Mouse (Mus musculus) ES-CJ7 (cell line): ENCODE results near the gene Pkd1.
A peak's percentile ranks its signal among the peaks of the same experiment; 100 is the strongest.

Experiments used
- DNase-seq: peaks from one replicate; pipeline ENCODE4 v3.0.0; 2011; ENCODE audit warnings: low read depth, low spot score

Gene Pkd1

GRCm38 (mm10) chr17:24608370-24608769 lies 58.7 kb downstream of the Pkd1 start:
- no peak for DNase-seq

- no peak for DNase-seq
Measured at GRCm38 (mm10) chr17:24608874-24609273, 59.2 kb downstream of the Pkd1 start.

GRCm38 (mm10) chr17:24610711-24611110 lies 61.1 kb downstream of the Pkd1 start:
- no peak for DNase-seq

GRCm38 (mm10) chr17:24617561-24618194 lies 68.0 kb downstream of the Pkd1 start:
- peak; percentile 35 for DNase-seq

GRCm38 (mm10) chr17:24625472-24625871 lies 75.8 kb downstream of the Pkd1 start:
- no peak for DNase-seq

- DNase-seq: peak; percentile 68
Measured at GRCm38 (mm10) chr17:24628646-24629045, 79.0 kb downstream of the Pkd1 start.

GRCm38 (mm10) chr17:24630072-24630471 lies 80.4 kb downstream of the Pkd1 start:
- no peak for DNase-seq

- peak; percentile 92 for DNase-seq
Measured at GRCm38 (mm10) chr17:24632167-24632812, 82.7 kb downstream of the Pkd1 start, which contains the start of the genes Tsc2 and Nthl1. Gene Tsc2 (minus strand): TSS chr17:24632630. Gene Nthl1 (plus strand): TSS chr17:24632680.

- DNase-seq: no peak
Measured at GRCm38 (mm10) chr17:24632813-24633449, 83.3 kb downstream of the Pkd1 start.

GRCm38 (mm10) chr17:24633831-24634230 lies 84.2 kb downstream of the Pkd1 start:
- DNase-seq: no peak

GRCm38 (mm10) chr17:24635024-24635423 lies 85.4 kb downstream of the Pkd1 start:
- no peak for DNase-seq

GRCm38 (mm10) chr17:24635694-24636093 lies 86.1 kb downstream of the Pkd1 start:
- DNase-seq: no peak

- DNase-seq: peak; percentile 64
Measured at GRCm38 (mm10) chr17:24636781-24637481, 87.3 kb downstream of the Pkd1 start.

- DNase-seq: no peak
Measured at GRCm38 (mm10) chr17:24638214-24638613, 88.6 kb downstream of the Pkd1 start.

GRCm38 (mm10) chr17:24638840-24639239 lies 89.2 kb downstream of the Pkd1 start:
- no peak for DNase-seq

GRCm38 (mm10) chr17:24639571-24639988 lies 89.9 kb downstream of the Pkd1 start:
- no peak for DNase-seq

- DNase-seq: no peak
Measured at GRCm38 (mm10) chr17:24640119-24640518, 90.5 kb downstream of the Pkd1 start.

GRCm38 (mm10) chr17:24640581-24640980 lies 90.9 kb downstream of the Pkd1 start:
- no peak for DNase-seq

GRCm38 (mm10) chr17:24641944-24642343 lies 92.3 kb downstream of the Pkd1 start:
- DNase-seq: no peak

GRCm38 (mm10) chr17:24642791-24643343 lies 93.2 kb downstream of the Pkd1 start:
- no peak for DNase-seq

GRCm38 (mm10) chr17:24644030-24644715 lies 94.5 kb downstream of the Pkd1 start:
- DNase-seq: no peak
